In genomic region chr17:33887802-33888201, GRCm38 (mm10) we compare ENCODE assay signal across 23 mouse cellular contexts. TPM values are rescaled to one million over a fixed set of nuclear protein-coding genes. Genes with fewer than 3 reads are reported as not detected.
DNase-seq lines count a peak whose midpoint lies in the region; ATAC-seq and TF ChIP-seq lines count a peak whose summit lies in the region.
"Not testable (repeated sequence)": the region's sequence is repeated elsewhere in the genome, so short reads cannot be mapped to it uniquely, and the experiment has no call there.
"Had no signal": no experiment of that assay in that cellular context is flagged by ENCODE, and none has a peak within 500 bp of the region (broad histone marks: within the 10 kb centered on the region; RNA-seq: fewer than 3 reads in every experiment).

No protein-coding gene starts in this region.

- not testable (repeated sequence) for ATAC-seq in embryonic facial prominence, embryonic 13.5 days (ENCODE audit: insufficient number of reproducible peaks, insufficient read depth, low FRiP score, low TSS enrichment, low read depth); liver, embryonic 13.5 days (ENCODE audit: low read depth); lung, embryonic 14.5 days (ENCODE audit: insufficient read depth); neural tube, embryonic 12.5 days (ENCODE audit: low FRiP score, low read depth)

- 0 out of 2 replicates have a peak overlapping the region, but pooled peaks have one; percentile 32 for H3K9ac ChIP-seq in embryonic facial prominence, embryonic 13.5 days
- H3K9ac ChIP-seq in liver, embryonic 13.5 days, result peak overlapping the region; percentile 92; the same call in 1 of the 2 replicates
- H3K9ac ChIP-seq in lung, embryonic 14.5 days; neural tube, embryonic 12.5 days: not testable (repeated sequence)

- peaks cover 25% of the 10 kb centered on the region for H3K36me3 ChIP-seq in embryonic facial prominence, embryonic 13.5 days
- H3K36me3 ChIP-seq in kidney, adult 2 months (ENCODE audit: control insufficient read depth, insufficient read depth, low read length), result not testable (repeated sequence)
- peaks cover 46% of the 10 kb centered on the region for H3K36me3 ChIP-seq in liver, embryonic 13.5 days
- peaks cover 22% of the 10 kb centered on the region for H3K36me3 ChIP-seq in lung, embryonic 14.5 days (ENCODE audit: insufficient read depth)
- H3K36me3 ChIP-seq in neural tube, embryonic 12.5 days, result peaks cover 20% of the 10 kb centered on the region; the same call in 1 of the 2 replicates

- not testable (repeated sequence) for TF ChIP-seq CTCF in kidney, adult 2 months (conservative IDR thresholded peaks at IDR 0.05; ENCODE audit: insufficient read depth, insufficient read length, low read depth, low read length); lung, embryonic 14.5 days (IDR thresholded peaks at IDR 0.05; ENCODE audit: low read depth)

- H3K9me3 ChIP-seq in embryonic facial prominence, embryonic 13.5 days; liver, embryonic 13.5 days (replicated peaks); lung, embryonic 14.5 days (ENCODE audit: low read depth, low read length); neural tube, embryonic 12.5 days: not testable (repeated sequence)

- not testable (repeated sequence) for TF ChIP-seq POLR2A in kidney, adult 2 months (IDR thresholded peaks at IDR 0.05; ENCODE audit: low read depth, low read length)

- DNase-seq in heart, adult 11 months, result peak; percentile 73
- DNase-seq in kidney, adult 2 months, result peak; percentile 56
- DNase-seq in kidney, postnatal 36 days, result peak; percentile 26 to 47
- DNase-seq in liver, embryonic 13.5 days; lung, embryonic 14.5 days: not testable (repeated sequence)

- 70% methylated on average over 2 of the region's 2 CpGs for WGBS in embryonic facial prominence, embryonic 13.5 days
- WGBS in kidney, adult 2 months, result 39% methylated on average over 2 of the region's 2 CpGs
- 32% methylated on average over 2 of the region's 2 CpGs for WGBS in liver, embryonic 13.5 days (ENCODE audit: insufficient replicate concordance)
- WGBS in lung, embryonic 14.5 days, result 29% methylated on average over 2 of the region's 2 CpGs
- 81% methylated on average over 2 of the region's 2 CpGs for WGBS in neural tube, embryonic 12.5 days

- H3K27me3 ChIP-seq in embryonic facial prominence, embryonic 13.5 days; kidney, adult 2 months (replicated peaks; ENCODE audit: control insufficient read depth, insufficient read depth, low read length); liver, embryonic 13.5 days; lung, embryonic 14.5 days (ENCODE audit: insufficient read depth, low read length); neural tube, embryonic 12.5 days (replicated peaks): not testable (repeated sequence)

- peaks cover 14% of the 10 kb centered on the region for H3K4me1 ChIP-seq in embryonic facial prominence, embryonic 13.5 days
- H3K4me1 ChIP-seq in kidney, adult 2 months (ENCODE audit: control insufficient read depth, insufficient read depth, low read length); lung, embryonic 14.5 days (ENCODE audit: insufficient read depth); neural tube, embryonic 12.5 days: not testable (repeated sequence)
- peaks cover 27% of the 10 kb centered on the region for H3K4me1 ChIP-seq in liver, embryonic 13.5 days (replicated peaks)

- H3K4me2 ChIP-seq in embryonic facial prominence, embryonic 13.5 days, result peak overlapping the region; percentile 65
- peak overlapping the region; percentile 76 for H3K4me2 ChIP-seq in liver, embryonic 13.5 days
- peak overlapping the region; percentile 65; the same call in 1 of the 2 replicates for H3K4me2 ChIP-seq in lung, embryonic 14.5 days
- peak overlapping the region; percentile 16; the same call in 1 of the 2 replicates for H3K4me2 ChIP-seq in neural tube, embryonic 12.5 days (replicated peaks)

- not testable (repeated sequence) for H3K4me3 ChIP-seq in embryonic facial prominence, embryonic 13.5 days; kidney, adult 2 months (ENCODE audit: insufficient read depth, low read depth, low read length); lung, embryonic 14.5 days (ENCODE audit: low read depth, low read length); neural tube, embryonic 12.5 days
- peak overlapping the region; percentile 82 for H3K4me3 ChIP-seq in liver, embryonic 13.5 days (replicated peaks)

- H3K27ac ChIP-seq in embryonic facial prominence, embryonic 13.5 days; kidney, adult 2 months (ENCODE audit: insufficient read depth, low read depth, low read length); lung, embryonic 14.5 days (ENCODE audit: low read depth); neural tube, embryonic 12.5 days: not testable (repeated sequence)
- peak overlapping the region; percentile 43; the same call in 1 of the 2 replicates for H3K27ac ChIP-seq in liver, embryonic 13.5 days

RNA-seq across cellular contexts. Expression of gene Kifc1, which starts 2.7 kb away (rescaled TPM):
- 7.2 and 7.3 TPM in 2 replicates for polyA plus RNA-seq in embryonic facial prominence, embryonic 13.5 days (2015; fragmentation: Nextera tagmentation; extraction: Ambion mirVana)
- 1.3 and 1.6 TPM in 2 replicates for polyA plus RNA-seq in kidney, adult 2 months (2012; rRNA removed)
- polyA plus RNA-seq in liver, embryonic 13.5 days (2015; fragmentation: Nextera tagmentation; extraction: Ambion mirVana), result 6.9 and 7.6 TPM in 2 replicates
- 8.3 and 9.3 TPM in 2 replicates for polyA plus RNA-seq in lung, embryonic 14.5 days (2014; fragmentation: Nextera tagmentation; extraction: Ambion mirVana)
- polyA plus RNA-seq in neural tube, embryonic 12.5 days (2016; fragmentation: Nextera tagmentation; extraction: Ambion mirVana), result 2.6 and 4.1 TPM in 2 replicates

RNA-seq across cellular contexts. Expression of gene Gm7029, which starts 14.2 kb away (rescaled TPM):
- not detected in 2 replicates for polyA plus RNA-seq in embryonic facial prominence, embryonic 13.5 days (2015; fragmentation: Nextera tagmentation; extraction: Ambion mirVana)
- polyA plus RNA-seq in kidney, adult 2 months (2012; rRNA removed), result not detected in 2 replicates
- polyA plus RNA-seq in liver, embryonic 13.5 days (2015; fragmentation: Nextera tagmentation; extraction: Ambion mirVana), result not detected in 2 replicates
- not detected in 2 replicates for polyA plus RNA-seq in lung, embryonic 14.5 days (2014; fragmentation: Nextera tagmentation; extraction: Ambion mirVana)
- not detected in 2 replicates for polyA plus RNA-seq in neural tube, embryonic 12.5 days (2016; fragmentation: Nextera tagmentation; extraction: Ambion mirVana)
- polyA plus RNA-seq: CD4-positive, CD25-positive, alpha-beta regulatory T cell, adult 4 months; embryonic facial prominence, embryonic 15.5 days; forebrain, embryonic 16.5 days; heart, adult 2 months; heart, embryonic 15.5 days; hindbrain, embryonic 11.5 days; hindbrain, embryonic 16.5 days; intestine, embryonic 14.5 days; limb, embryonic 15.5 days; lung, embryonic 15.5 days; midbrain, embryonic 11.5 days; neural tube, embryonic 15.5 days; small intestine, adult 2 months; stomach, embryonic 14.5 days; testis, adult 2 months; thymus, postnatal 0 days had no signal

RNA-seq across cellular contexts. Expression of gene Platr17, which starts 17.1 kb away (rescaled TPM):
- polyA plus RNA-seq in embryonic facial prominence, embryonic 13.5 days (2015; fragmentation: Nextera tagmentation; extraction: Ambion mirVana), result 0.27 TPM in 1 of 2 replicates, not detected in the other
- polyA plus RNA-seq in kidney, adult 2 months (2012; rRNA removed), result not detected in 2 replicates
- polyA plus RNA-seq in liver, embryonic 13.5 days (2015; fragmentation: Nextera tagmentation; extraction: Ambion mirVana), result 0.60 and 0.91 TPM in 2 replicates
- polyA plus RNA-seq in lung, embryonic 14.5 days (2014; fragmentation: Nextera tagmentation; extraction: Ambion mirVana), result 0.32 TPM in 1 of 2 replicates, not detected in the other
- not detected in 2 replicates for polyA plus RNA-seq in neural tube, embryonic 12.5 days (2016; fragmentation: Nextera tagmentation; extraction: Ambion mirVana)
- polyA plus RNA-seq: heart, adult 2 months; heart, embryonic 15.5 days; small intestine, adult 2 months; testis, adult 2 months had no signal

RNA-seq across cellular contexts. Expression of gene Daxx, which starts 21.4 kb away (rescaled TPM):
- polyA plus RNA-seq in embryonic facial prominence, embryonic 13.5 days (2015; fragmentation: Nextera tagmentation; extraction: Ambion mirVana), result 57.7 and 58.9 TPM in 2 replicates
- 33.3 and 35.0 TPM in 2 replicates for polyA plus RNA-seq in kidney, adult 2 months (2012; rRNA removed)
- polyA plus RNA-seq in liver, embryonic 13.5 days (2015; fragmentation: Nextera tagmentation; extraction: Ambion mirVana), result 25.5 and 27.6 TPM in 2 replicates
- polyA plus RNA-seq in lung, embryonic 14.5 days (2014; fragmentation: Nextera tagmentation; extraction: Ambion mirVana), result 39.3 and 47.1 TPM in 2 replicates
- polyA plus RNA-seq in neural tube, embryonic 12.5 days (2016; fragmentation: Nextera tagmentation; extraction: Ambion mirVana), result 60.3 and 62.1 TPM in 2 replicates

RNA-seq across cellular contexts. Expression of gene Tapbp, which starts 27.9 kb away (rescaled TPM):
- 26.6 and 31.9 TPM in 2 replicates for polyA plus RNA-seq in embryonic facial prominence, embryonic 13.5 days (2015; fragmentation: Nextera tagmentation; extraction: Ambion mirVana)
- polyA plus RNA-seq in kidney, adult 2 months (2012; rRNA removed), result 106 and 112 TPM in 2 replicates
- 27.6 and 30.5 TPM in 2 replicates for polyA plus RNA-seq in liver, embryonic 13.5 days (2015; fragmentation: Nextera tagmentation; extraction: Ambion mirVana)
- 30.1 and 31.4 TPM in 2 replicates for polyA plus RNA-seq in lung, embryonic 14.5 days (2014; fragmentation: Nextera tagmentation; extraction: Ambion mirVana)
- polyA plus RNA-seq in neural tube, embryonic 12.5 days (2016; fragmentation: Nextera tagmentation; extraction: Ambion mirVana), result 23.6 and 23.9 TPM in 2 replicates

Comparison
In these comparisons a context has a peak if more than half of its experiments do, and no peak if none do; other contexts are left out.
1. H3K4me2 ChIP-seq: peak in every context shown above with its lines; median percentile 76 in liver, embryonic 13.5 days; 65 in embryonic facial prominence, embryonic 13.5 days; 65 in lung, embryonic 14.5 days; 16 in neural tube, embryonic 12.5 days.